Mouse (Mus musculus) thymus, adult 2 months (tissue): ENCODE data around the gene Pex1.

ENCODE experiments used
- CTCF ChIP-seq: fragments of 200-500 bp; IDR thresholded peaks from 2 replicates; pipeline ENCODE4 v1.5.1; 2012; ENCODE audit warnings: mild to moderate bottlenecking, control low read depth, low read length, moderate library complexity, borderline replicate concordance; ENCODE audit not compliant: control insufficient read depth, poor library complexity, insufficient read depth; ENCODE audit errors: extremely low read depth
- POLR2A ChIP-seq: fragments of 200-500 bp; IDR thresholded peaks from 2 replicates; pipeline ENCODE4 v1.6.1; 2012; ENCODE audit warnings: mild to moderate bottlenecking, low read length, control low read depth, moderate library complexity; ENCODE audit not compliant: control insufficient read depth, poor library complexity, insufficient read depth; ENCODE audit errors: extremely low read depth

- TF ChIP-seq CTCF, result no peak
- TF ChIP-seq POLR2A, result no peak
Observed at GRCm38 (mm10) chr5:3571266-3571665, 24.6 kb upstream of the Pex1 start, which contains the start of gene 1700109H08Rik.
